Mouse (Mus musculus): ENCODE measurements around the gene Eef1b2. TPM values are rescaled to one million over a fixed set of nuclear protein-coding genes. Genes with fewer than 3 reads are reported as not detected.

Gene Eef1b2
- polyA plus RNA-seq, 1 experiment, result 51.0 TPM

GRCm38 (mm10) chr1:63225890-63226289 lies 49.3 kb downstream of the Eef1b2 start:
- Histone ChIP-seq H3K27ac (ENCODE audit: control insufficient read depth, insufficient read depth, low read depth, low read length) (no peak overlapping the region), H3K27me3 (ENCODE audit: control insufficient read depth, insufficient read depth, low read length) (no peaks in the 10 kb centered on the region), H3K36me3 (ENCODE audit: control insufficient read depth, insufficient read depth, low read length) (no peaks in the 10 kb centered on the region), H3K4me3 (ENCODE audit: control insufficient read depth, low read depth, low read length) (no peak overlapping the region), H3K4me1 (ENCODE audit: control insufficient read depth, insufficient read depth, low read length) (no peaks in the 10 kb centered on the region)
- no peak for TF ChIP-seq POLR2A (IDR thresholded peaks at IDR 0.05; ENCODE audit: control insufficient read depth, low read depth, low read length)
- no peak for TF ChIP-seq CTCF (IDR thresholded peaks at IDR 0.05; ENCODE audit: control insufficient read depth, insufficient read depth, insufficient replicate concordance, low read depth, low read length)

- Histone ChIP-seq H3K27ac (ENCODE audit: control insufficient read depth, insufficient read depth, low read depth, low read length) (no peak overlapping the region), H3K27me3 (ENCODE audit: control insufficient read depth, insufficient read depth, low read length) (no peaks in the 10 kb centered on the region), H3K4me3 (ENCODE audit: control insufficient read depth, low read depth, low read length) (no peak overlapping the region), H3K36me3 (ENCODE audit: control insufficient read depth, insufficient read depth, low read length) (no peaks in the 10 kb centered on the region), H3K4me1 (ENCODE audit: control insufficient read depth, insufficient read depth, low read length) (no peaks in the 10 kb centered on the region)
- TF ChIP-seq CTCF (IDR thresholded peaks at IDR 0.05; ENCODE audit: control insufficient read depth, insufficient read depth, insufficient replicate concordance, low read depth, low read length) (no peak), POLR2A (IDR thresholded peaks at IDR 0.05; ENCODE audit: control insufficient read depth, low read depth, low read length) (no peak)
Observed at GRCm38 (mm10) chr1:63227241-63227640, 50.6 kb downstream of the Eef1b2 start.

Other genes with a start within 250 kb of the Eef1b2 start
- 6.4 and 6.5 TPM in 2 replicates for gene Ino80d, start 62.2 kb upstream of the Eef1b2 start, polyA plus RNA-seq (2012; rRNA removed)
- gene Ndufs1, start within 50 bp of the Eef1b2 start, polyA plus RNA-seq (2012; rRNA removed), result 27.8 and 32.4 TPM in 2 replicates
- 0.14 and 0.15 TPM in 2 replicates for gene Gpr1, start 37.7 kb downstream of the Eef1b2 start, polyA plus RNA-seq (2012; rRNA removed)
- 29.9 and 39.0 TPM in 2 replicates for gene Zdbf2, start 96.4 kb downstream of the Eef1b2 start, polyA plus RNA-seq (2012; rRNA removed)

Measured in testis, adult 2 months (tissue).